Comparison of ENCODE assay signal across 19 mouse cellular contexts in the genomic region with DNA sequence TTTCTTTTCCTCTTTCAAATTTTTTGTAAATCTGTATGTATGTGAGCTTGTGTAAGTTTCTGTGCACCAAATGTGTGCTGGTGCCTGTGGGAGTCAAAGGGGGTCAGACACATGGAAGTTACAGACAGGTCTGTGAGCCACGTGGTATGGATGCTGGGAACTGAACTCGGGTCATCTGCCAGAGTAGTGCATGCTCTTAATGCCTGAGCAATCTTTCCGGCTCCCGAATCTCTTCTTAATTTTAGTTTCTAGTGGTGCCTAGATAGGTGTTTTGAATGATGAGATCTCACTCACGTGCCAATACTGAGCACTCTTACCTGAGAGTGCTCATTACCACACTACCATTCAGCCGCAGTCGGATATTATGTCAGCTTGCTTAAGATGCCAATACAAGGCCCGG.
"Had no signal": no experiment of that assay in that cellular context is flagged by ENCODE, and none has a peak within 500 bp of the region (broad histone marks: within the 10 kb centered on the region; RNA-seq: fewer than 3 reads in every experiment).

No protein-coding gene starts in this region.

- H3K36me3 ChIP-seq: midbrain, embryonic 12.5 days; neural tube, embryonic 13.5 days; neural tube, embryonic 15.5 days had no signal

- H3K9me3 ChIP-seq: lung, embryonic 15.5 days; midbrain, embryonic 10.5 days; midbrain, embryonic 12.5 days; neural tube, embryonic 13.5 days; neural tube, embryonic 15.5 days had no signal

- H3K4me2 ChIP-seq: lung, embryonic 15.5 days; midbrain, embryonic 12.5 days; neural tube, embryonic 13.5 days; neural tube, embryonic 15.5 days had no signal

- ATAC-seq: midbrain, embryonic 16.5 days had no signal

- H3K9ac ChIP-seq: lung, embryonic 15.5 days; midbrain, embryonic 12.5 days; neural tube, embryonic 13.5 days; neural tube, embryonic 15.5 days had no signal

- DNase-seq: lung, adult 2 months; lung, postnatal 10 days; lung, postnatal 4 days; midbrain, embryonic 14.5 days; retina, postnatal 1 day; right cerebral cortex, adult 18-20 months; right cerebral cortex, postnatal 25 days; right cerebral cortex, postnatal 4 days; spleen, adult 18-20 months; thymus, adult 18-20 months; thymus, postnatal 14 days; thymus, postnatal 36 days had no signal

- H3K27me3 ChIP-seq: lung, embryonic 15.5 days; midbrain, embryonic 12.5 days; neural tube, embryonic 13.5 days; neural tube, embryonic 15.5 days had no signal

- H3K27ac ChIP-seq: lung, embryonic 15.5 days; midbrain, embryonic 10.5 days; midbrain, embryonic 12.5 days; neural tube, embryonic 13.5 days; neural tube, embryonic 15.5 days had no signal

- H3K4me1 ChIP-seq: lung, embryonic 15.5 days; midbrain, embryonic 10.5 days; midbrain, embryonic 12.5 days; neural tube, embryonic 13.5 days; neural tube, embryonic 15.5 days had no signal

- H3K4me3 ChIP-seq: lung, embryonic 15.5 days; midbrain, embryonic 10.5 days; midbrain, embryonic 12.5 days; myocyte; neural tube, embryonic 13.5 days; neural tube, embryonic 15.5 days had no signal
